Mouse (Mus musculus) sigmoid colon, adult 10 weeks (tissue): Measurements from ENCODE around the gene Rab6a. TPM values are rescaled to one million over a fixed set of nuclear protein-coding genes. Genes with fewer than 3 reads are reported as not detected.

Experiments used
- polyA plus RNA-seq: library from polyadenylated mRNA; stranded (reverse); fragments of 350-450 nt; fragmentation: Illumina TruSeq; extraction: RNeasy Lipid Tissue Mini Kit (QIAGEN cat#74804); gene quantifications from one replicate; pipeline ENCODE4 v1.2.3, GENCODE M21; 2014; ENCODE audit warnings: low read depth, low replicate concordance

Gene Rab6a
- polyA plus RNA-seq = 465 TPM

GRCm38 (mm10) chr7:100607214-100608129 is at the start of gene Rab6a:
Gene Rab6a, plus strand, starts transcription at chr7:100607410.

GRCm38 (mm10) chr7:100608130-100608741 is 1.0 kb downstream of the Rab6a start, which contains the start of gene Mrpl48:
Gene Mrpl48, minus strand, starts transcription at chr7:100608301.

GRCm38 (mm10) chr7:100662231-100662630 is 55.0 kb downstream of the Rab6a start, which contains the start of gene Plekhb1:
Gene Plekhb1, minus strand, starts transcription at chr7:100662414.

Other genes starting within 250 kb of the Rab6a start
- 23.2 TPM for gene C2cd3, start 235.2 kb upstream of the Rab6a start, polyA plus RNA-seq
- 63.2 TPM for gene Ppme1, start 235.1 kb upstream of the Rab6a start, polyA plus RNA-seq
- 0.16 TPM for gene Ucp3, start 134.4 kb upstream of the Rab6a start, polyA plus RNA-seq
- gene Ucp2, start 114.1 kb upstream of the Rab6a start, polyA plus RNA-seq = 20.9 TPM
- gene Dnajb13, start 92.5 kb upstream of the Rab6a start, polyA plus RNA-seq = not detected
- 33.6 TPM for gene Coa4, start 70.3 kb upstream of the Rab6a start, polyA plus RNA-seq
- gene Mrpl48, start 891 bp downstream of the Rab6a start, polyA plus RNA-seq = 59.9 TPM
- gene Plekhb1, start 55.0 kb downstream of the Rab6a start, polyA plus RNA-seq = 8.8 TPM
- 16.7 TPM for gene Fam168a, start 99.2 kb downstream of the Rab6a start, polyA plus RNA-seq